Mouse (Mus musculus) spleen, postnatal 10 days (tissue): ENCODE results near the gene Nynrin.

Source experiments
- DNase-seq, 2 experiments: peaks; one replicate each; pipeline ENCODE4 v3.0.0; 2021 to 2022; ENCODE audit warnings: low spot score in 2 of 2

Nynrin gene

DNA sequence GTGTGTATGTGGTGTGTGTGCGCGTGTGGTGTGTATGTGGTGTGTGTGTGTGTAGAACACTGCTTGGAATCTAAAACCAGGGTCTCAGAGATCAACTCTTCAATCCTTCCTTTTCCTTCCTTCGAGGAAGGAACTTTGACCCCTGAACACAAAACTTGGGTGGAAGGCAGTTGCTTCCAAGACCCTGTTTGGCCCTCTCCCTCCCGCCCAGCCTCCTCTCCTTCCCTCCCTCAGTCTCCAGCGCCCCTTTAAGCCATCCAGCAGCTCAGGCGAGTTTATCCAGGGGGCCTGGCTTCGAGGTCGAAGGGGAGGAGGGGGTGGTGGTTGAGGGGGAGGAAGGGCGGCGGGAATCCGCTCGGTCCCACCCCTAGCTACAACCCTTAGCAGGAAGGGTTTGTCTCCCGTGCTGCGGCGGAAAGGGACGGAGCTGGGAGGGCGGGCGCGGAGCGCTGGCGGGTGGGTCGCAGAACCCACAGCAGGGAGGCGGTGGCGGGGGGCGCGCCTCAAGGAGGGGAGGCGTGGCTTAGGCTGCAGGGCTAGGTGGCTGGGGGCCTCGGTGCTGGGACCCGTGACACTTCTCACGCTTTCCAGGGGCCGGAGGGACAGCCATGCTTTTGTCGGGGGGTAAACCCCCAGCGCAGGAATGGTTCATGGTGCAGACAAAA lies at the start of gene Nynrin:
Gene Nynrin (plus strand): TSS at position 390 of the 665 bp plus-strand sequence.
- peak in 1 of 2 experiments; percentile 35 for DNase-seq

GRCm38 (mm10) chr14:55814885-55815284 lies 38.9 kb upstream of the Nynrin start:
- DNase-seq: peak; percentile 4 to 52

- DNase-seq: no peak
Observed at GRCm38 (mm10) chr14:55815310-55815751, 38.5 kb upstream of the Nynrin start.

GRCm38 (mm10) chr14:55819845-55820405 lies 33.9 kb upstream of the Nynrin start:
- peak in 1 of 2 experiments; percentile 7 for DNase-seq

DNA sequence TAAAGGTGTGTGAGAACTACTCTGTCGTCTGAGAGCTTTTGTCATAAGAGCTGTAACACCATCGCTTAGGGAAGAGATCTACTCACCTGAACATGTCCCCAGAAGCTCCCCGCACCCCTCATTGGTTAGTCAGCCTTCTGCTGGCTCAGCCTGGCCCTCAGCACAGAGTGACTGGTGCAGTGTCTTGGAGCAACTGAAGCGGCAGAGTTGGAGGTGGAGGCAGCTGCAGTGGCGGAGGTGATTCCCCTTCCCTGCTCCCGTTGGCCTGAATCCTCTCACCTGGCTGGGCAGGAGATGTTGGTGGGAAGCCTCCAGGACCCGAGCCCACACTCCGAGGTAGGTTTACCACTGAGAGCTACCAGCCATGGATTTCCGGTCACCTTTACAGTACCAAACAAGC lies 33.2 kb upstream of the Nynrin start:
- DNase-seq: peak; percentile 1 to 7

GRCm38 (mm10) chr14:55822435-55822990 lies 31.3 kb upstream of the Nynrin start:
- DNase-seq: peak; percentile 36 to 80

DNA sequence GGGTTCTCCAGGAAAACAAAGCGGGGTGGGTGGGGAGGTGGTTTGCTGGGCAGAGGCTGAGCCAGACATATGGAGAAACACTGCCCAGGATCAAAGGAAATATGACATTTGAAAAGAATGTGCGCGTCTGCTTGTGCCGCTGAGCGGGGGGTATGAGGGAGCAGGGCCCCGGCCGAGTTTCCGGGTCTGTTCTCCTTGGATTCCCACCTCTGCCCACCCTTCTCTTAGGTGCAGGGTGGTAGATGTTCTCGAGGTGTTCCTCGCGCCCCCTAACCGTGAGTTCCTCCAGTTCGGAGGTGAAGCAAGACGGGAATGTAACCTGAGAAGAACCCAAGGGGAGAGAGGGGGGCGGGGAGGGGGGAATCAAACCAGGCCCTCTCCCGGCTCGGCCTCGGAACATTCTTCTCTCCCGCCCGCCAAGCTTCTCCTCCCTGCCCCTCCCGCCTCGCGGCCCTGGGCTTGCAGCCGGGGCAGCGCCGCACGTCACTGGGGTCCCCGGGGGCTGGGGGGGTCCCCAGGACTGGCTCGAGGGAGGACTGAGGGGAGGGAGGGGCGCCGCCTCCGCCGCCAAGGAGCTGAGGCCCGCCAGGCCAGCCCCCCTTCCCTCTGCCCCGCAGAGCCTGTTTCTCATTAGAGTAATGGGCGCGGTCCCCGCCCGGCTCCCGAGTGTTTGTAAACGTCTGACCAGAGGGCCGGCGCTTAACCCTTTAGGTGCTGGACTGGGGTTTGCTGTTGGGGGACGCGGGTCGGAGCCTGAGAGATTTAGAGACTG lies 30.6 kb upstream of the Nynrin start, which contains the start of gene Nfatc4:
Gene Nfatc4 (plus strand): TSS at position 154 of the 772 bp plus-strand sequence.
- DNase-seq: peak; percentile 12 to 38

DNA sequence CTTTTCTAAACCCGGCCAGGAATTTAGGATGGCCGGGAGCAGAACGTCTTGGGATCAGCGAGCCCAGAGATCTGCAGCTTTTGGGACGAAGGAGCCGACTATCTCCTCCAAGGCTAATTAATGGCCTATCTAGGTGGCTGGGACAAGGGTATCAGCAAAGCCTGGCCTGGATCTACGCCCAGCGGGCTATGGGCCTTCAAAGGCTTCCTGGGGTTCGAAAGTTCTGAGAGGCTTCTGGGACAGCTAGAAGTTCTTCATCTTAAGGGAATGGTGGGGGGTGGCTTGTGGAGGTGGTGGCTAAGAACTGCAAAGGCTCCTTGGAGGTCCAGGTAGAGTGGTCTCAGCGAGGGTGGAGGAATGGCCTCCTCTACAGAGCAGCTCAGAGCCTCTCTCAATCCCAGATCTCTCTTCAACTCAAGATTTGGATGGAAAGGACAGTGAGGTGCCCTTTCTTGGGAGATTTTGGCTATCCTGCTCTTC lies 29.8 kb upstream of the Nynrin start:
- peak; percentile 4 to 12 for DNase-seq

DNA sequence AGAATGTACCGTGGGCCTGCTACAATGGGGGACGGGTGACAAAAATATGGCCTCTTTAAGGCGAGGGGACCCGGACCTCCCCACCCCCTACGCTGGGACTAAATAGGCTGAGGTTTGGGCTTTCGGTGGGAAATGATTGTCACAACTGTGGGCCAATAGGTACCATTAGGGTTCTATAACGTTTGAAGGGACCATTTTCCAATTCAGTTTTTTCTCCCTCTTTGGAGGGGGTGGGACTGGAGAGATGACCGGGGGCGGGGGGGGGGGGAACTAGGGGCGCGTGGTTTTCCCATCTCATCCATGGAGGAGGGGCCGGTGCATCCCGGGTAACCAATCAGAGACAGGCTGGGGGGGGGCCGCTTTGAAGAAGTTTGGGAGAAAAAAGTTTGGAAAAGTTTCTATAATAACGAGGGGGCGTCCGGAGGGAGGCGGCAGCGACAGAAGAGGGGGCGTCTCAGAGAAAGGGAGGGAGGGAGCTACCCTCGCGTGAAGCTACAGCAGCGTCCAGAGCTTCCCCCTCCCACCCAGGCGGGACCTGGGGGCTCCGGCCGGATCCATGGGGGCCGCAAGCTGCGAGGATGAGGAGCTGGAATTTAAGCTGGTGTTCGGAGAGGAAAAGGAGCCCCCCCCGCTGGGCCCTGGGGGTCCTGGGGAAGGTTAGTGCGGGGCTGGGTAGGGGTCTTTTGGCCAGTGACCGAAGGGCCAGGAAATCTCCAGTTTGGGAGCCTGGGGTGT lies 29.2 kb upstream of the Nynrin start:
- DNase-seq: peak; percentile 2 to 10

DNA sequence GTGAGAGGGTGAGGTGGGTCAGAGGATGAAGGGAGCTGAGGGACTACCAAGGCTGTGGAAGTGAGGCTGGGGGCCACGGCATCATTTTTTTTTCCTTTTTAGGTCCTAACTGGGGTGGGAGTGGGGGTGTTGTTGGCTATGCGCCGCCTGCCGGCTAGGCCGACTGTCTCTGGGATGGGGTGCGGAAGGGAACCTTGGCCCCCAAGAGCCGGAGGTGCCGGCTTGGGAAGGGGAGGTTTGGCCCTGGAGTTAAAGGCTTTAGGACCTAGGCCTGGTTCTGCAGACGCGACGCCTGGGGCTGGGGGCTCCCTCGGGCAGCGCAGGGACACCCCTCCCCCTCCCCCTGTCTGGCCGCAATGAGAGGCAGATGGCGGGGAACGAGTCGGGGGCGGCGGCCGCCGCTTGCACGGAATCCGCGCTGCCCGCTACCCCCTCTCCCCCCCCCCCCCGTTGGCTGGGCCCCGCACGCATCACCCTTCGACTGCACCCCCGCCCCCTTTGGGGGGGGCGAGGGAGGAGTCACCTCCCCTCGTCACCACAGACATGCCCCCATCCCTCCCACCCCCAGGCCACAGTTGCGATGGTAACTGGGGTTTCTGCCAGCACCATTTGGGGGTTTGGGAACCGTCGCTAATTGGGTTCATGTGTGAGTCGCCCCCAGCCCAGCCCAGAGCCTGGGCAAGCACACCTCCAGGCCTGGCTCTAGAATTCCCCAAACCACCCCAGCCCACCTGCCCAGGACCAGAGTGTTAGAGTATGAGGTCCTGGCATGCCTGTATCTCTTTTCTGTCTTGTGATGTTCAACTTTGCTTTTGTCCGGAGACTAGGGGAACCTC lies 28.4 kb upstream of the Nynrin start:
- peak; percentile 5 to 15 for DNase-seq

- peak in 1 of 2 experiments; percentile 10 for DNase-seq
Observed at GRCm38 (mm10) chr14:55826142-55826541, 27.7 kb upstream of the Nynrin start.

- peak in 1 of 2 experiments; percentile 11 for DNase-seq
Observed at GRCm38 (mm10) chr14:55826551-55827340, 27.1 kb upstream of the Nynrin start.

DNA sequence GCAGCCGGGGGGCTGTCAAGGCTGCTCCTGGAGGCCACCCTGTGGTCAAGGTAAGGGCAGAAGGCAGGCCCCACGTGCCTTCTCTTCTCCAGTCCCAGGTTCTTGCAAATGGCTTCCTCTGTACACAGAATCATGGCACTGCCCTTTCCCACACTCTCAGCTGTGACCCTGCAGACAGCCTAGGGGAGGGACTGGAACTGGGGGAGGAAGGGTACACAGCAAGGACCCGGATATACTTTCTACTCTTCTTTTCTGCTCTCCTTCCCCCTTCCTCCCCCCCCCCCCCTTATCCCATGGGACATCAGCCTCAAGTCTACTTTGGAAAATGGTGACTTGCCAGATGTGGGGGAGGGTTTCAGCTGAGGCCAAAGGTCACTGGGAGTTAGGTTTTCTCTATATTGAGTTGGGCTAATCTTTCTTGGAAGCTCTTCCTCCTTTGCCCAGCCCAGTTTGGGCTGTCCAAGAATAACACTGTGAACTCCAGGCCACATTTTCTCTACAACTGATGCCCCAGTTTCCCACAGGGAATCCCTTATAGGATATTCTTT lies 25.0 kb upstream of the Nynrin start:
- peak in 1 of 2 experiments; percentile 13 for DNase-seq

DNA sequence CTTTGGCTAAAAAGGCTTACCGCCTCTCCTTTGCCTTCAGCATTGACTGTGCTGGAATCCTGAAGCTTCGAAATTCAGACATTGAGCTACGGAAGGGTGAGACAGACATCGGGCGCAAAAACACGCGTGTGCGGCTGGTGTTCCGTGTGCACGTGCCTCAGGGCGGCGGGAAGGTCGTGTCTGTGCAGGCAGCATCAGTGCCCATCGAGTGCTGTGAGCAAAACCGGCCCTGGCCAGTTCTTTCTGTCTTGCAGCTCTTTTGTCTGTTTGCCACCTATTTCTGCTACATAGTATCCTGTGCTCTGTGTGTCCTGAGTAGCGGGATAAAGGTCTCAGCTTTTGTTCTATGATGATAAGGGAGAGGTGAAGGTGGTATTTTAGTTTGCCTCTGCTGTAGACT lies 24.0 kb upstream of the Nynrin start:
- DNase-seq: peak in 1 of 2 experiments; percentile 9

DNA sequence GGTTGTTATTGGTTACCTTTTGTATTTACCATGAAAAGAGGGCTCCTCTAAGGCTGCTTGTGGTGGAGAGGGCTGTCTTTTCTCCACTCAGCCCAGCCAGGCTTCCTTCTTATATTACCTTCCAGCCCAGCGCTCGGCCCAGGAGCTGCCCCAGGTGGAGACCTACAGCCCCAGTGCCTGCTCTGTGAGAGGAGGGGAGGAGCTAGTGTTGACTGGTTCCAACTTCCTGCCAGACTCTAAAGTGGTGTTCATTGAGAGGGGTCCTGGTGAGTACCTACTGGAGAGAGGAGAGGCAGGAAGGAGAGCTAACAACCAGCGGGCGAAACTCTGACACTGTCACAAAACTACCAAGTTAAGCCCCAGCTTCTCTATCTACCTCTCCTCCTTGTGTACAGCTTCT lies 23.5 kb upstream of the Nynrin start:
- DNase-seq: no peak

- DNase-seq: no peak
Observed at GRCm38 (mm10) chr14:55833126-55833525, 20.7 kb upstream of the Nynrin start.

- DNase-seq: no peak
Observed at GRCm38 (mm10) chr14:55834808-55835533, 18.8 kb upstream of the Nynrin start.

- DNase-seq: no peak
Observed at GRCm38 (mm10) chr14:55838312-55838711, 15.5 kb upstream of the Nynrin start.

- DNase-seq: no peak
Observed at GRCm38 (mm10) chr14:55838740-55839139, 15.1 kb upstream of the Nynrin start.
